Mouse (Mus musculus): ENCODE results near the gene Taar9.
"Not testable (repeated sequence)": the region's sequence is repeated elsewhere in the genome, so short reads cannot be mapped to it uniquely, and the experiment has no call there.

Taar9 gene

DNA sequence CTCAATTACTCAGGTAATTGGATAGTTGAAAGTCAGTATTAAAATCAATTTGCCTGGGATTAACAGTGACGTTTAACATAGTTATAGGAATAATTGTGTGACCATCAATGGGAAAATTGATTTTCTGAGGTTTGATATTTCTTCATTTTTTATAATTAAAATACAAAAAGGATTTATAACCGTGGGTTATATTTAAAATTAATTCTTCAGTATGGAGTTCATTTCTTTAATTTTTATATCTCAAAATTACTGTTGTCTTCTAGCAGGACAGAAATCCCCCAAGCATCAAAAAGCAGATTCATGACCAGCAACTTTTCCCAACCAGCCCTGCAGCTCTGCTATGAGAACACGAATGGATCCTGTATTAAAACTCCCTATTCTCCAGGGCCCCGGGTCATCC, 33.1 kb downstream of the Taar9 start, which contains the start of gene Taar8a:
Gene Taar8a (plus strand): TSS at position 301 of the 400 bp plus-strand sequence.
- DNase-seq (ENCODE audit: low read depth, low spot score), result not testable (repeated sequence)

DNA sequence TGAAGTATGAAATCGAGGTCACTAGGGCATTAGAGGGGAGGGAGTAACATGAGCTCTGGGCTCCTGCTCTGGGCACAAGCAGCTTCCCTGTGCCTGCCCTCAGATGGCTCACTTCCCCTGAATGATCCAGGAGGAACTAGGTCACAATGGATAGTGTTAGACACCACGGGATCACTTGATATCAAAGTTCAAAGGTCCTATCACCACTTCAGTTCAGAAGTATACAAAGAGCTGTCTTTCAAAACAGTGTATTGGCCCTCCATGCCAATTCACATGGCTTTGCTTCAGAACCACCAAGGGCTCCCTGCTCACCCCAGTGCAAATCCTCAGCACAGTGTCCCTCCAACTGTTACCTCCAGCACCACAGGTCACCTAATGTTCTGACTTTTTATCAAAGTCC, 34.6 kb downstream of the Taar9 start:
- not testable (repeated sequence) for DNase-seq (ENCODE audit: low read depth, low spot score)

DNA sequence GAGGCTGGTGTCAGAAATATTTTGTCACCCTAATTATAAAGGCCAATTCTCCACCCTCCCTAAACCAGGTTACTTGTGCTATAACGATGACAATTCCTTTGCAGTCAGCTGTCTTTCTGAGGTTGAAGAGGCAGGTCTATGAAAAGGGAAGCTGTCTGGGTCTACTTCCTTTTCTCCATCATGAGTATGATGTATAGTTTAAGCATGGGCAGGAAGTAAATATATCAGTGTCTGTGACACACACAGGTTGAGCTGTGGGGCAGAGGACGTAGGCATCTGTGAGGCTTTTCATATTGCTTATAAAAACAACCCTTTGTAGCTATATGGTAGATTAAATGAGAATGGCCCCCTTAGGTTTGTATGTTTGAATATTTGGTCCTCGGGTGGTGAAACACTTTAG, 50.3 kb downstream of the Taar9 start:
- no peak for DNase-seq (ENCODE audit: low read depth, low spot score)

Measured in mesoderm, embryonic 11.5 days (tissue).